16 mouse cellular contexts compared by ENCODE assay signal in genomic region chr14:20664436-20664835, GRCm38 (mm10). TPM values are rescaled to one million over a fixed set of nuclear protein-coding genes. Genes with fewer than 3 reads are reported as not detected.
DNase-seq lines count a peak whose midpoint lies in the region; ATAC-seq lines count a peak whose summit lies in the region.
"Had no signal": no experiment of that assay in that cellular context is flagged by ENCODE, and none has a peak within 500 bp of the region (broad histone marks: within the 10 kb centered on the region; RNA-seq: fewer than 3 reads in every experiment).

No protein-coding gene starts in this region.

- no peaks in the 10 kb centered on the region for H3K9me3 ChIP-seq in embryonic facial prominence, embryonic 14.5 days (ENCODE audit: control insufficient read depth, low read length)
- no peaks in the 10 kb centered on the region for H3K9me3 ChIP-seq in heart, embryonic 15.5 days (replicated peaks)
- no peaks in the 10 kb centered on the region for H3K9me3 ChIP-seq in liver, embryonic 11.5 days (ENCODE audit: control insufficient read depth, low read length)
- H3K9me3 ChIP-seq: forebrain, embryonic 15.5 days; liver, embryonic 13.5 days had no signal

- 57% methylated on average over 3 of the region's 3 CpGs for WGBS in embryonic facial prominence, embryonic 14.5 days
- WGBS in heart, embryonic 15.5 days: 24% methylated on average over 3 of the region's 3 CpGs
- 60% methylated on average over 3 of the region's 3 CpGs for WGBS in liver, embryonic 11.5 days

- peak; percentile 17 for ATAC-seq in embryonic facial prominence, embryonic 14.5 days (ENCODE audit: low read depth)
- ATAC-seq in heart, embryonic 15.5 days (replicated peaks; ENCODE audit: insufficient number of reproducible peaks, insufficient read depth, low FRiP score, low read depth): peak; percentile 71
- no peak for ATAC-seq in liver, embryonic 11.5 days (replicated peaks; ENCODE audit: low FRiP score)
- ATAC-seq: forebrain, embryonic 15.5 days had no signal

- peak; percentile 50 to 57 for DNase-seq in heart, adult 18-20 months
- no peak for DNase-seq in heart, adult 8-10 months (ENCODE audit: low spot score)
- DNase-seq in embryonic facial prominence, embryonic 14.5 days (ENCODE audit: low spot score): peak; percentile 75
- DNase-seq in mesoderm, embryonic 11.5 days (ENCODE audit: low read depth, low spot score): peak; percentile 21
- no peak for DNase-seq in cerebellum, postnatal 25 days
- no peak for DNase-seq in liver, embryonic 11.5 days (ENCODE audit: low spot score)
- no peak for DNase-seq in left cerebral cortex, adult 18-20 months (ENCODE audit: low spot score in 2 of 2)
- DNase-seq: B cell, adult 2 months; cerebellum, adult 18-20 months; kidney, postnatal 10 days; liver, embryonic 13.5 days; midbrain, embryonic 14.5 days had no signal

- H3K9ac ChIP-seq in embryonic facial prominence, embryonic 14.5 days (ENCODE audit: low read depth, low read length): peak overlapping the region; percentile 57
- peak overlapping the region; percentile 83 for H3K9ac ChIP-seq in heart, embryonic 15.5 days
- H3K9ac ChIP-seq in liver, embryonic 11.5 days (ENCODE audit: low read depth, low read length): no peak overlapping the region
- H3K9ac ChIP-seq: forebrain, embryonic 15.5 days; liver, embryonic 13.5 days had no signal

- H3K4me1 ChIP-seq in embryonic facial prominence, embryonic 14.5 days (ENCODE audit: control insufficient read depth, insufficient read depth, low read length): 0 out of 2 replicates have a peak, but pooled peaks cover 5% of the 10 kb centered on the region
- peaks cover 45% of the 10 kb centered on the region for H3K4me1 ChIP-seq in heart, embryonic 15.5 days (replicated peaks)
- peaks cover 10% of the 10 kb centered on the region for H3K4me1 ChIP-seq in liver, embryonic 11.5 days (replicated peaks; ENCODE audit: control insufficient read depth, insufficient read depth, low read length)

- H3K4me2 ChIP-seq in embryonic facial prominence, embryonic 14.5 days (ENCODE audit: low read depth, low read length): no peak overlapping the region
- peak overlapping the region; percentile 96 for H3K4me2 ChIP-seq in heart, embryonic 15.5 days
- H3K4me2 ChIP-seq in liver, embryonic 11.5 days: no peak overlapping the region
- H3K4me2 ChIP-seq: forebrain, embryonic 15.5 days; liver, embryonic 13.5 days had no signal

- 0 out of 2 replicates have a peak overlapping the region, but pooled peaks have one; percentile 10 for H3K4me3 ChIP-seq in embryonic facial prominence, embryonic 14.5 days (ENCODE audit: low read depth, low read length)
- H3K4me3 ChIP-seq in heart, embryonic 15.5 days: peak overlapping the region; percentile 71
- no peak overlapping the region for H3K4me3 ChIP-seq in liver, embryonic 11.5 days (ENCODE audit: low read depth, low read length)
- H3K4me3 ChIP-seq: forebrain, embryonic 15.5 days; liver, embryonic 13.5 days had no signal

- H3K27me3 ChIP-seq in embryonic facial prominence, embryonic 14.5 days (replicated peaks; ENCODE audit: control insufficient read depth, insufficient read depth, low read length): peaks cover 4% of the 10 kb centered on the region
- H3K27me3 ChIP-seq in heart, embryonic 15.5 days: no peaks in the 10 kb centered on the region
- peaks cover 40% of the 10 kb centered on the region for H3K27me3 ChIP-seq in liver, embryonic 11.5 days (replicated peaks; ENCODE audit: control insufficient read depth, insufficient read depth, low read length)

- H3K27ac ChIP-seq in embryonic facial prominence, embryonic 14.5 days (replicated peaks; ENCODE audit: low read depth, low read length): peak overlapping the region; percentile 52; the same call in 1 of the 2 replicates
- H3K27ac ChIP-seq in heart, embryonic 15.5 days: peak overlapping the region; percentile 94
- no peak overlapping the region for H3K27ac ChIP-seq in liver, embryonic 11.5 days (ENCODE audit: low read depth, low read length)
- H3K27ac ChIP-seq: forebrain, embryonic 15.5 days; liver, embryonic 13.5 days had no signal

- no peaks in the 10 kb centered on the region for H3K36me3 ChIP-seq in embryonic facial prominence, embryonic 14.5 days (ENCODE audit: control insufficient read depth, insufficient read depth, low read length)
- H3K36me3 ChIP-seq in heart, embryonic 15.5 days: no peaks in the 10 kb centered on the region
- no peaks in the 10 kb centered on the region for H3K36me3 ChIP-seq in liver, embryonic 11.5 days (ENCODE audit: control insufficient read depth, insufficient read depth, low read length)
- H3K36me3 ChIP-seq: forebrain, embryonic 15.5 days; liver, embryonic 13.5 days had no signal

RNA-seq across cellular contexts. Expression of gene Synpo2l, which starts 3.7 kb away (rescaled TPM):
- total RNA-seq in heart, adult 18-20 months (2021): 10 to 100 TPM; 87.3 to 87.9 TPM
- 100 to 1,000 TPM; 120 to 148 (median 126) TPM for total RNA-seq in heart, adult 8-10 months (2022)
- polyA plus RNA-seq in embryonic facial prominence, embryonic 14.5 days (2014; fragmentation: Nextera tagmentation; extraction: Ambion mirVana): 46.2 and 52.2 TPM in 2 replicates
- polyA plus RNA-seq in heart, embryonic 15.5 days (2015; fragmentation: Nextera tagmentation; extraction: Ambion mirVana): 167 and 174 TPM in 2 replicates
- polyA plus RNA-seq in liver, embryonic 11.5 days (2014; fragmentation: Nextera tagmentation; extraction: Ambion mirVana): 0.68 and 1.5 TPM in 2 replicates
- total RNA-seq in left cerebral cortex, adult 18-20 months (2021): under 1 TPM; 0.21 to 0.28 TPM

RNA-seq across cellular contexts. Expression of gene Myoz1, which starts 8.1 kb away (rescaled TPM):
- total RNA-seq in heart, adult 18-20 months (2021): under 1 TPM; 0.35 to 0.54 TPM
- total RNA-seq in heart, adult 8-10 months (2022): 1 to 10 TPM; 1.1 to 1.6 (median 1.4) TPM
- polyA plus RNA-seq in embryonic facial prominence, embryonic 14.5 days (2014; fragmentation: Nextera tagmentation; extraction: Ambion mirVana): 22.8 and 53.2 TPM in 2 replicates
- polyA plus RNA-seq in heart, embryonic 15.5 days (2015; fragmentation: Nextera tagmentation; extraction: Ambion mirVana): 10.2 and 11.6 TPM in 2 replicates
- 0.23 and 0.95 TPM in 2 replicates for polyA plus RNA-seq in liver, embryonic 11.5 days (2014; fragmentation: Nextera tagmentation; extraction: Ambion mirVana)
- not detected for total RNA-seq in left cerebral cortex, adult 18-20 months (2021)
- total RNA-seq: granulocyte monocyte progenitor cell, adult 5-6 weeks had no signal
- polyA plus RNA-seq: forebrain, embryonic 15.5 days; midbrain, embryonic 14.5 days; spleen, adult 2 months had no signal

RNA-seq across cellular contexts. Expression of gene Sec24c, which starts 9.7 kb away (rescaled TPM):
- 10 to 100 TPM; 95.8 to 97.9 TPM for total RNA-seq in heart, adult 18-20 months (2021)
- 100 to 1,000 TPM in 3 of 4 experiments, 10 to 100 TPM in 1; 97.9 to 110 (median 103) TPM for total RNA-seq in heart, adult 8-10 months (2022)
- polyA plus RNA-seq in embryonic facial prominence, embryonic 14.5 days (2014; fragmentation: Nextera tagmentation; extraction: Ambion mirVana): 78.2 and 80.5 TPM in 2 replicates
- polyA plus RNA-seq in heart, embryonic 15.5 days (2015; fragmentation: Nextera tagmentation; extraction: Ambion mirVana): 57.3 and 82.4 TPM in 2 replicates
- polyA plus RNA-seq in liver, embryonic 11.5 days (2014; fragmentation: Nextera tagmentation; extraction: Ambion mirVana): 85.5 and 99.0 TPM in 2 replicates
- 100 to 1,000 TPM; 102 to 110 TPM for total RNA-seq in left cerebral cortex, adult 18-20 months (2021)

RNA-seq across cellular contexts. Expression of gene Usp54, which starts 23.6 kb away (rescaled TPM):
- 10 to 100 TPM; 12.0 to 14.4 TPM for total RNA-seq in heart, adult 18-20 months (2021)
- 10 to 100 TPM; 11.3 to 26.0 (median 18.6) TPM for total RNA-seq in heart, adult 8-10 months (2022)
- 7.7 and 8.8 TPM in 2 replicates for polyA plus RNA-seq in embryonic facial prominence, embryonic 14.5 days (2014; fragmentation: Nextera tagmentation; extraction: Ambion mirVana)
- 4.0 and 4.8 TPM in 2 replicates for polyA plus RNA-seq in heart, embryonic 15.5 days (2015; fragmentation: Nextera tagmentation; extraction: Ambion mirVana)
- polyA plus RNA-seq in liver, embryonic 11.5 days (2014; fragmentation: Nextera tagmentation; extraction: Ambion mirVana): 5.8 and 6.0 TPM in 2 replicates
- 10 to 100 TPM; 39.4 to 44.2 TPM for total RNA-seq in left cerebral cortex, adult 18-20 months (2021)

RNA-seq across cellular contexts. Expression of gene Fut11, which starts 30.3 kb away (rescaled TPM):
- 1 to 10 TPM; 4.6 to 6.1 TPM for total RNA-seq in heart, adult 18-20 months (2021)
- total RNA-seq in heart, adult 8-10 months (2022): 1 to 10 TPM; 4.2 to 4.9 (median 4.6) TPM
- polyA plus RNA-seq in embryonic facial prominence, embryonic 14.5 days (2014; fragmentation: Nextera tagmentation; extraction: Ambion mirVana): 30.1 and 30.6 TPM in 2 replicates
- polyA plus RNA-seq in heart, embryonic 15.5 days (2015; fragmentation: Nextera tagmentation; extraction: Ambion mirVana): 19.0 and 23.9 TPM in 2 replicates
- polyA plus RNA-seq in liver, embryonic 11.5 days (2014; fragmentation: Nextera tagmentation; extraction: Ambion mirVana): 14.2 and 14.9 TPM in 2 replicates
- total RNA-seq in left cerebral cortex, adult 18-20 months (2021): 10 to 100 TPM; 17.2 to 18.0 TPM

Comparison
In these comparisons a context has a peak if more than half of its experiments do, and no peak if none do; other contexts are left out.
1. DNase-seq: peak in heart, adult 18-20 months (2 of 2), embryonic facial prominence, embryonic 14.5 days (single experiment) and mesoderm, embryonic 11.5 days (single experiment); none in heart, adult 8-10 months (single experiment), cerebellum, postnatal 25 days (0 of 2), liver, embryonic 11.5 days (single experiment) and left cerebral cortex, adult 18-20 months (0 of 2).
2. RNA of gene Synpo2l, which starts 3.7 kb away (total RNA-seq): 120 to 148 TPM in heart, adult 8-10 months and 87.3 to 87.9 TPM in heart, adult 18-20 months; 0.21 to 0.28 TPM in left cerebral cortex, adult 18-20 months; every median in the first group is over 10 times any median in the second.